Mouse (Mus musculus) stomach, adult 2 months (tissue): ENCODE results near the gene Rerg. TPM values are rescaled to one million over a fixed set of nuclear protein-coding genes. Genes with fewer than 3 reads are reported as not detected.

Source experiments
- polyA plus RNA-seq: library from polyadenylated mRNA; depleted of rRNA; stranded (reverse); fragments of >200 nt; gene quantifications from 2 replicates; pipeline ENCODE4 v1.2.3, GENCODE M21; 2012; rRNA removed

The Rerg gene
- 7.4 and 7.5 TPM in 2 replicates for polyA plus RNA-seq

DNA sequence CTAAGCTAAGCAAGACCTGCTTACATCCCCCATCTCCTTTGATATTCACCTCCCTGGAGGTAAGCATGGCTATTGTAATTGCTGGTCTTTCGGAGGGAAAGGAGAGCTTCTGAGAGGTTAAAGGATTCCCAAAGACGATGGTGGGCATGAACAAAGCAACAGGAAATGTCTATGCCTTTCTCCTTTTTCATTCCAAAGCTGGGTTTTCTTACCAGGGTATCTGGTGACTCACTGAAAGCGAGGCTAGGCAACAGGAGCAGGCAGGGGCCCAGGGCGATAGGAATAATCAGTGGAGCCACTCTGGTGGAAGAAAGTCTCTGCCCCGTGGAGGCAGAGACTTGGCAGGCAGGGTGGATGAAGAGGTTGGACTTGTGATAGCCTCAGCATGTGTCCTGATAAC is at the start of gene Rerg:
TSS of gene Rerg (minus strand) at position 272 of the 400 bp plus-strand sequence.

Other genes starting within 250 kb of the Rerg start
- not detected in 2 replicates for gene Erp27, start 248.3 kb downstream of the Rerg start, polyA plus RNA-seq
- 0.01 TPM in 1 of 2 replicates, not detected in the other for gene Pde6h, start 246.7 kb downstream of the Rerg start, polyA plus RNA-seq
- 5.7 and 11.6 TPM in 2 replicates for gene Arhgdib, start 228.6 kb downstream of the Rerg start, polyA plus RNA-seq
- gene Ptpro, start 81.8 kb upstream of the Rerg start, polyA plus RNA-seq, result 0.60 and 0.63 TPM in 2 replicates